Mouse (Mus musculus) adrenal gland, adult 2 months (tissue): Measurements from ENCODE around the gene Strada. TPM values are rescaled to one million over a fixed set of nuclear protein-coding genes. Genes with fewer than 3 reads are reported as not detected.
A peak's percentile ranks its signal among the peaks of the same experiment; 100 is the strongest.
"Not testable (repeated sequence)": the region's sequence is repeated elsewhere in the genome, so short reads cannot be mapped to it uniquely, and the experiment has no call there.

Experiments
- DNase-seq: peaks from one replicate; pipeline ENCODE4 v3.0.0; 2021
- long read RNA-seq: library from polyadenylated mRNA; stranded (forward); transcript quantifications from one replicate; pipeline ENCODE4 v2.0.0, GENCODE M21; 2021
- polyA plus RNA-seq: library from polyadenylated mRNA; depleted of rRNA; stranded (reverse); fragments of >200 nt; gene quantifications from 2 replicates; pipeline ENCODE4 v1.2.3, GENCODE M21; 2012; rRNA removed
- total RNA-seq, 2 experiments: library from RNA; stranded (reverse); gene quantifications; 2 replicates each; pipeline ENCODE4 v1.2.3; 2021

Gene Strada
- total RNA-seq, result 10 to 100 TPM; 14.9 to 16.1 TPM
- polyA plus RNA-seq, result 18.8 and 20.6 TPM in 2 replicates
- long read RNA-seq, partial matches to known transcripts, result 0 of 11 reads
- long read RNA-seq, other reads (novel, unspliced or antisense), result 10 of 11 reads

DNA sequence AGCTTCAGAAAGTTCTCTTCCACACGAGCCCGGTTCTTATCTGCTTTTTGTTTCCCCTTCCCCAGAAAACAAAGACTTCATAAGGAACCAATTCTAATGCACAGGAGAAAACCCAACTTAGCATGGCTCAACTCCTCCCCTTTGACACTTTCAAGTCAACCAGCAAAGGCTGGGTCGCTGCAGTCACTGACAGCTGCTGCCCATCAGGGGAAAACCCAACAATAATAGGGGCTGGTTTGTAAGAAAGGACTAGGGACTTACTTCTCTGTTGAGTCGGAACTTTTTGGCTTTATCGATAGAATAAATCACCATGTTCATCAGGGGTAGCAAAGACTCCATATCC, at the start of gene Strada:
Strada (minus strand) TSS at position 46 of the 343 bp plus-strand sequence.
- no peak for DNase-seq

DNA sequence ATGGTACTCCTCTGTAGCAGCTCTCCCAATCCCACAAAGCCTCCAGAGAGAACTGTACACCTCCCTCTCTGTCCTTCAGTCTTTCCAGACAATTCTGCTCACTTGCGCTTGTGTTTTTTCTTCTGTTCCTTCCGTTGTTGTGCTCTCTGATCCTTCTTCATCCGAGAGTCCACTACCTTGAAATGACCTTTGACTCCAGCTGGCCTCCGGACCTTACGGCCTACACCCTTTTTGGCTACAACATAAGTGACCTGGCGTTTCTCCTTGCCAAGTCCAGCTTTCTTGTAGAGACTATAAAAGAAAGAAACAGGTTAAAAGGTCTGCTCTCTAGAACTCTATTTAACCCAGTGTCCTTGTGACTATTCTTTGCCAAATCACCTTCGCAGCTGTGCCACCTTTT, 47.4 kb upstream of the Strada start:
- DNase-seq, result no peak

DNA sequence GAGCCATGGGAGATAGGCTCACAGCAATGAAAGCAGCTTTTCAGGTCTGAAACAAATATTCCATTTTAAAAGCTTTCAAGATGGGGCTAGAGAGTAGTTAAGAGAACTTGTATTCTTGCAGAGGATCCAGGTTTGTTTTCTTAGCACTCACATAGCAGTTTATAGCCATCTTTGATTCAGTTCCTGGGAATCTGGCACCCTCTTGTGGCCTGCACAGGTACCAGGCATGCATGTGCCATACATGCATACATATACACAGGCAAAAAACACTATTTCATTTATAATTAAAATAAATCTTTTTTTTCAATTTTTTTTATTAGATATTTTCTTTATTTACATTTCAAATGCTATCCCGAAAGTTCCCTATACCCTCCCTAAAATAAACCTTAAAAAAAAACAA, 44.9 kb upstream of the Strada start:
- DNase-seq, result no peak

GRCm38 (mm10) chr11:106233978-106234377, 32.0 kb upstream of the Strada start:
- DNase-seq, result not testable (repeated sequence)

- DNase-seq, result no peak
Measured at GRCm38 (mm10) chr11:106220603-106221002, 18.6 kb upstream of the Strada start.

GRCm38 (mm10) chr11:106216730-106217490, 14.9 kb upstream of the Strada start, which contains the start of gene Ddx42:
Gene Ddx42, plus strand, starts transcription at chr11:106216926.
- DNase-seq, result peak; percentile 94

GRCm38 (mm10) chr11:106215927-106216729, 14.2 kb upstream of the Strada start, which contains the start of gene Ccdc47:
Gene Ccdc47, minus strand, starts transcription at chr11:106216344.
- peak; percentile 96 for DNase-seq

DNA sequence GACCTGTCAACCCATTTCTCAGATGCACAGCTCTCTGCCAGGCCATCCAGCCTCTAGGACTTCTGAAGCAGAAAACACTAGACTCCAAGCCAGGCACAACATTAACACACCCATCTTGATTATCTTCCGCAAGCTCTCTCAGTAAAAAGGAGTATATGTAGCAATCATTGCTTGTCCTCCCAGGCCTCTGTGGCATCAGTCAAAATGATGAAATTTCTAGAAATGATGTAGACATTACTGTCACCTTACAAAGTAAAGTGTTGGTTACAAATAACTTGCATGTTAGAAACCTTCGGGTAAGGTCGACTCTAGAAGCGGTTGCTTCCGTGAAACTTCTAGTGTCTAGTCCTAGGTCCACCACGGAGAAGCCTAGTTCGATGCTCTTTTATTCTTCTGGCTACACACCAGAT, 13.5 kb upstream of the Strada start:
- no peak for DNase-seq

- DNase-seq, result no peak
Measured at GRCm38 (mm10) chr11:106214856-106215255, 12.9 kb upstream of the Strada start.

GRCm38 (mm10) chr11:106212771-106213170, 10.8 kb upstream of the Strada start:
- no peak for DNase-seq

GRCm38 (mm10) chr11:106201337-106202122, 438 bp downstream of the Strada start:
- no peak for DNase-seq

DNA sequence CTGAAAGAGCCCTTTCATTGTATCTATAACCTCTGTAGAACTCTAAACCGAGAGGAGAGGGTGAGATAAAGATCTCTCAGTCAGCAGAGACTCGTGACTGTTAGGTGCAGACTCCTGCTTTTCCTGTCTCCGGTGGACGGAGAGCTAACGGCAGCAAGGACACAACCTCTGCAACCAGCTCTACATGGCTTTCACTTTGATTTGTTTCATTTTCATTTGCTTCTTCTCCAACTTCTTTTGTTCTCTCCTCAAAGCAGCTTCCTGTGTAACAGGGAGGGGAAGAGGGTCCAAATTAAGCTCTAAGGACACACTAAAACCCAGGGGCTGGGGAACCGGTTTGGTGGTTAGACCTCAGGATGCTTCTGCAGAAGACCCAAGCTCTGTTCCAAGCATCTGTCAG, 1.2 kb downstream of the Strada start:
- no peak for DNase-seq

GRCm38 (mm10) chr11:106199997-106200396, 2.0 kb downstream of the Strada start:
- not testable (repeated sequence) for DNase-seq

DNA sequence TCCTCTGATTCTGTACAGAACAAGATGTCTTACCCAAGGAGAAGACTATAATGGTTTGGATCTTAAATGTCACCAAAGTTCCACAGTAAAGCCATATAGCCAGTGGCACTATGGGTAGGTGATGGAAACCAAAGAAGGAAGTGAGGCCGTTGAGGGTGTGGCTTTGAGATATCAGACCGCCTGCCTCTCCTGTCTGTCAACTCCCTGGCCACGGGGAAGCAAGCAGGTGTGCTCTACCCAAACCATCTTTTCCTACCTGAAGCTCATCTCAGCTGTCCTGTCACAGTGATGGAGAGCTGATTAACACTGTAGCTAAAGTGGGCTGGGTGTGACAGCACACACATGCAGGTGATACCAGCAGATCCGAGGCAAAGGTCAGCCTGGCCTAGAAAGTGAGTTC, 3.7 kb downstream of the Strada start:
- no peak for DNase-seq

- DNase-seq, result no peak
Measured at GRCm38 (mm10) chr11:106195341-106195740, 6.6 kb downstream of the Strada start.

DNA sequence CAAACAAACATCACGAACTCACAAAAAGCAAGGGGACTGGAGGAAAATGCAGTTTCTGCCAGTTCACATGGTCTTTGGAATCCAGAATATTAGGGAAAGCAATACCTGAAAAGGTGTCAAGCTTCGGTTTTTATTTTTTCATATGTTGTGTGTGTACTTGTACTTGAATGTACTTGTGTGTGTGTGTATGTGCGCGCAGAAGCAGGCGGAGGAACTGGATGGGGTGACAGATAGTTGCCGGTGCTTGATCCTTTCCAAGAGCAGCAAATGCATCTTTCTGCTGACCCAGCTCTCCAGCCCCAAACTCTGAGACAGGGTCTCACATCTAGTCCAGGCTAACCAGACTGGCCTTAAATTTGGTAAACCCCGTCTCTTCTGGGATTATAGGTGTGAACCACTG, 7.1 kb downstream of the Strada start:
- no peak for DNase-seq

- DNase-seq, result no peak
Measured at GRCm38 (mm10) chr11:106194155-106194541, 7.8 kb downstream of the Strada start.

- peak; percentile 99 for DNase-seq
Measured at GRCm38 (mm10) chr11:106193371-106194154, 8.4 kb downstream of the Strada start.

DNA sequence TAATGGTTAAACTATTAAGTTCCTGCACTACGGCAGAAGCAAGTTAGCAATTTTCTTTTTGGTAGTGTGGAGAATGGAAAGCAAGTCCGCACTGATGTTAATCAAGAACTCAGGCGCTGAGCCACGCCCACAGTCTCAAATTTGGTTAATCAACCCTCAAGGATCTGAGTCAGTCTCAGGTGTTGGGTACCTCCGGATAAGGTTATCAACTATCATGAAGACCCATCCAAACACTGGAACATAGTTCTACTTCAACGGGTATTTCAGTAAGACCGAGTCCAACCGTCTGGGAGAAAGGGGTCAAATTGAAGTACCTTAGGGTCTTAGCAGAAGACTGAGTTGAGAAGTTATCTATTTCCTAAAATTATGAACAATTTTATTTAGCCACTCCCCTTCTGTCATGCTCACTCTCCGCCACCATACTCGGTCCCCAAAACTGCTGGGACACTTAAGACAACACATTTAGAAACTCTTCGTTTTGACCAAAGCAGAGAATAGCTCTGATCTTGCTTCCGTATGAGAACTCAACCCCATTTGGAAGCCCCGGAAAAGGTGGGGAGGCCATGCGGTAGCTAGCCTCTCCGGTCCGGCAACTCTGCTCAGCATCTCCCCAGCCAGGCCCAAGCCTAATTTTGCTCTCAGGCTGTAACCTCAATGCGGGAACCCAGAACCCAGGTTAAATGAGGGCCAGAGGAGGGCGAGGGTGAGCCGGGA, 9.2 kb downstream of the Strada start:
- DNase-seq, result no peak

GRCm38 (mm10) chr11:106192241-106192640, 9.7 kb downstream of the Strada start:
- no peak for DNase-seq

DNA sequence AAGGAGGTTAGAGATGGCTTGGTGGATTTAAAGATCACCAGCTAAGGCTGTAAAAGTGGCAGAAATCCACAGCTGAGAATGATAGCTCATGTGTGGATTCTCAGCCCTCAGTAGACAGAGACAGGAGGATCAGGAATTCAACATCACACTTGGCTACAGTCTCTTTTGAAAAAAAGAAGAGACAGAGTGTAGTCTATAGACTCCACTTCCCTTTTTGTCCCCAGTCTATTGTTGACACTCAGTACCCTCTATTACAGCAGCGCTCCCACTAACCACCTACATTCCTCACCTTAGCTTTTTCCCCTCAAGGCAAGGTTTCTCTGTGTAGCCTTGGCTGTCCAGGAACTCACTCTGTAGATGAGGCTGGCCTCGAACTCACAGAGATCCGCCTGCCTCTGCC, 10.3 kb downstream of the Strada start:
- no peak for DNase-seq
